Comparison of ENCODE assay signal across 10 mouse cellular contexts in the genomic region with DNA sequence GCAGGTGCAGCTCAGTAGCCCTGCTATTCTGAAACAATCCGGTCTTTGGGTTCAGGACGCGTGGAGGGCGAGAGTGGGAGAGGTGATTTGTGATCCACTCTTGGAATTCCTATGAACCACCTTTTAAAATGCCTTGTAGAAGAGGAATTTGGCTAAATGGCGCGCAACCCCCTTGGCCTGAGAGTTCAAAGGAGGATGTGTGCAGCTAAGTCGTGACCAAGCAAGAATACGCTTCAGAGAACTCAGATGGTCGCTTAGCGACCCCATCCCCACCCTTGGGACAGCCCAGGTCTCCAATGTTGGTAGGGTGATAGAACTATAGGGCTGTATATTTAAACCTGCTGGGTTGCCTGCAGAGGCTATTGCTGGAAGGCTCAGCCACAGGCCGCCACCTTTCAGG. TPM values are rescaled to one million over a fixed set of nuclear protein-coding genes. Genes with fewer than 3 reads are reported as not detected.
DNase-seq lines count a peak whose midpoint lies in the region; ATAC-seq and TF ChIP-seq lines count a peak whose summit lies in the region.
"Had no signal": no experiment of that assay in that cellular context is flagged by ENCODE, and none has a peak within 500 bp of the region (broad histone marks: within the 10 kb centered on the region; RNA-seq: fewer than 3 reads in every experiment).

No protein-coding gene starts in this region.

- H3K9ac ChIP-seq in embryonic facial prominence, embryonic 13.5 days, result peak overlapping the region; percentile 82
- H3K9ac ChIP-seq in hindbrain, embryonic 14.5 days, result peak overlapping the region; percentile 74
- H3K9ac ChIP-seq in midbrain, embryonic 15.5 days, result peak overlapping the region; percentile 69

- H3K9me3 ChIP-seq in embryonic facial prominence, embryonic 13.5 days, result no peaks in the 10 kb centered on the region
- no peaks in the 10 kb centered on the region for H3K9me3 ChIP-seq in hindbrain, embryonic 14.5 days (ENCODE audit: control insufficient read depth, low read length)
- no peaks in the 10 kb centered on the region for H3K9me3 ChIP-seq in midbrain, embryonic 15.5 days

- peak overlapping the region; percentile 86 for H3K4me3 ChIP-seq in kidney, adult 2 months (ENCODE audit: insufficient read depth, low read depth, low read length)
- H3K4me3 ChIP-seq in embryonic facial prominence, embryonic 13.5 days, result peak overlapping the region; percentile 73
- H3K4me3 ChIP-seq in hindbrain, embryonic 14.5 days (replicated peaks; ENCODE audit: low read length), result peak overlapping the region; percentile 52
- H3K4me3 ChIP-seq in midbrain, embryonic 15.5 days, result peak overlapping the region; percentile 62

- intact Hi-C loops in left cerebral cortex, postnatal 25 days (cut with DNase I), result loop anchor here (5.0 kb wide), 1 partner anchor 151 kb away; no protein-coding TSS in a partner anchor

- peaks cover 16% of the 10 kb centered on the region; the same call in 1 of the 2 replicates for H3K4me1 ChIP-seq in kidney, adult 2 months (ENCODE audit: control insufficient read depth, insufficient read depth, low read length)
- H3K4me1 ChIP-seq in embryonic facial prominence, embryonic 13.5 days, result peaks cover 38% of the 10 kb centered on the region
- peaks cover 34% of the 10 kb centered on the region for H3K4me1 ChIP-seq in hindbrain, embryonic 14.5 days (replicated peaks; ENCODE audit: control insufficient read depth, insufficient read depth, low read length)
- H3K4me1 ChIP-seq in midbrain, embryonic 15.5 days, result peaks cover 40% of the 10 kb centered on the region

- H3K27me3 ChIP-seq in kidney, adult 2 months (replicated peaks; ENCODE audit: control insufficient read depth, insufficient read depth, low read length), result no peaks in the 10 kb centered on the region
- peaks cover 13% of the 10 kb centered on the region for H3K27me3 ChIP-seq in embryonic facial prominence, embryonic 13.5 days
- no peaks in the 10 kb centered on the region for H3K27me3 ChIP-seq in hindbrain, embryonic 14.5 days (ENCODE audit: control insufficient read depth, insufficient read depth, low read length)
- no peaks in the 10 kb centered on the region for H3K27me3 ChIP-seq in midbrain, embryonic 15.5 days (replicated peaks)

- no peak for DNase-seq in kidney, adult 2 months
- no peak for DNase-seq in kidney, postnatal 14 days
- DNase-seq in hindbrain, embryonic 14.5 days (ENCODE audit: low spot score), result no peak
- no peak for DNase-seq in urinary bladder, postnatal 25 days (ENCODE audit: low spot score)
- DNase-seq in layer of hippocampus, adult 11-12 months (ENCODE audit: low spot score), result no peak
- DNase-seq in left cerebral cortex, postnatal 25 days (ENCODE audit: low spot score in 2 of 2), result no peak
- DNase-seq: thymus, postnatal 4 days had no signal

- H3K4me2 ChIP-seq in embryonic facial prominence, embryonic 13.5 days, result peak overlapping the region; percentile 94
- H3K4me2 ChIP-seq in hindbrain, embryonic 14.5 days (replicated peaks), result peak overlapping the region; percentile 72
- H3K4me2 ChIP-seq in midbrain, embryonic 15.5 days, result peak overlapping the region; percentile 80

- no peaks in the 10 kb centered on the region for H3K36me3 ChIP-seq in kidney, adult 2 months (ENCODE audit: control insufficient read depth, insufficient read depth, low read length)
- no peaks in the 10 kb centered on the region for H3K36me3 ChIP-seq in embryonic facial prominence, embryonic 13.5 days
- no peaks in the 10 kb centered on the region for H3K36me3 ChIP-seq in hindbrain, embryonic 14.5 days (replicated peaks; ENCODE audit: control insufficient read depth, insufficient read depth)
- H3K36me3 ChIP-seq in midbrain, embryonic 15.5 days (replicated peaks), result no peaks in the 10 kb centered on the region
- H3K36me3 ChIP-seq: G1E had no signal

- 25% methylated on average over 11 of the region's 11 CpGs for WGBS in kidney, adult 2 months
- WGBS in embryonic facial prominence, embryonic 13.5 days, result 6% methylated on average over 11 of the region's 11 CpGs
- WGBS in hindbrain, embryonic 14.5 days, result 6% methylated on average over 11 of the region's 11 CpGs
- WGBS in midbrain, embryonic 15.5 days, result 6% methylated on average over 11 of the region's 11 CpGs

- no peak for ATAC-seq in embryonic facial prominence, embryonic 13.5 days (ENCODE audit: insufficient number of reproducible peaks, insufficient read depth, low FRiP score, low TSS enrichment, low read depth)
- ATAC-seq in hindbrain, embryonic 14.5 days (ENCODE audit: low FRiP score), result no peak
- ATAC-seq in midbrain, embryonic 15.5 days (replicated peaks), result no peak

- no peak for TF ChIP-seq POLR2A in kidney, adult 2 months (IDR thresholded peaks at IDR 0.05; ENCODE audit: low read depth, low read length)

- H3K27ac ChIP-seq in kidney, adult 2 months (ENCODE audit: insufficient read depth, low read depth, low read length), result peak overlapping the region; percentile 72
- H3K27ac ChIP-seq in embryonic facial prominence, embryonic 13.5 days, result no peak overlapping the region
- H3K27ac ChIP-seq in hindbrain, embryonic 14.5 days, result peak overlapping the region; percentile 76
- peak overlapping the region; percentile 86 for H3K27ac ChIP-seq in midbrain, embryonic 15.5 days

- no peak for TF ChIP-seq CTCF in kidney, adult 2 months (conservative IDR thresholded peaks at IDR 0.05; ENCODE audit: insufficient read depth, insufficient read length, low read depth, low read length)

RNA-seq across cellular contexts. Expression of a gene that starts 1.1 kb away (rescaled TPM):
- polyA plus RNA-seq in kidney, adult 2 months (2012; rRNA removed), result 21.5 and 27.0 TPM in 2 replicates
- polyA plus RNA-seq in embryonic facial prominence, embryonic 13.5 days (2015; fragmentation: Nextera tagmentation; extraction: Ambion mirVana), result 106 and 115 TPM in 2 replicates
- 58.6 and 60.1 TPM in 2 replicates for polyA plus RNA-seq in hindbrain, embryonic 14.5 days (2014; fragmentation: Nextera tagmentation; extraction: Ambion mirVana)
- polyA plus RNA-seq in midbrain, embryonic 15.5 days (2015; fragmentation: Nextera tagmentation; extraction: Ambion mirVana), result 47.6 and 51.1 TPM in 2 replicates
- 100 to 1,000 TPM in 1 of 2 experiments, 10 to 100 TPM in 1; 99.5 to 124 TPM for total RNA-seq in left cerebral cortex, postnatal 25 days (2021)
- polyA plus RNA-seq: G1E had no signal
